Comparison of ENCODE assay signal across 16 mouse cellular contexts in the genomic region with DNA sequence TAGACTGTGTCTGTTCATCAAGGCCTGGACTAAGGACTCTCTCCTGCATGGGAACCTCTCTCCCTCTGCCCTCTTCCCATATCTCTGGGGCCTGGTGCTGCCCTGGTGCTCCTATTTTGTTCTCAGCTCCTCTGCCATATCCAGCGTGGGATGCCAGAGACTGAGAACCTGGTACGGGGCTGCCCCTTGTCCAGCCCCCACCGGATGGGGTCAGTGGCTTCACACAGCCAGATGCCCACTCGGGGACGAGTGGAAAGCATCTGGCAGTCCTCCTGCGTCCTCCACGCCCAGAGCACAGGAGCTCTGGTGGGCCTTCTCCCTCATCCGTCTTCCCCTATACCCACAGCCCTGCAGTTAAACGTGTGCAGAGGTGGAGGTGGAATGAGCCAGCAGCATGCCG.
"Had no signal": no experiment of that assay in that cellular context is flagged by ENCODE, and none has a peak within 500 bp of the region (broad histone marks: within the 10 kb centered on the region; RNA-seq: fewer than 3 reads in every experiment).

No protein-coding gene starts in this region.

- H3K4me2 ChIP-seq: limb, embryonic 13.5 days; lung, embryonic 14.5 days; midbrain, embryonic 12.5 days; neural tube, embryonic 15.5 days had no signal

- H3K27ac ChIP-seq: kidney, postnatal 0 days; limb, embryonic 13.5 days; midbrain, embryonic 12.5 days; neural tube, embryonic 15.5 days had no signal

- DNase-seq: kidney, adult 9 months; kidney, postnatal 36 days; layer of hippocampus, adult 9-11 months; left cerebral cortex, postnatal 4 days; lung, embryonic 14.5 days; lung, postnatal 10 days; lung, postnatal 4 days; right cerebral cortex, adult 18-20 months; right cerebral cortex, postnatal 25 days; thymus, postnatal 36 days had no signal

- H3K9me3 ChIP-seq: limb, embryonic 13.5 days; midbrain, embryonic 12.5 days; neural tube, embryonic 15.5 days had no signal

- H3K27me3 ChIP-seq: limb, embryonic 13.5 days; midbrain, embryonic 12.5 days; neural tube, embryonic 15.5 days had no signal

- H3K4me3 ChIP-seq: limb, embryonic 13.5 days; midbrain, embryonic 12.5 days; myocyte; neural tube, embryonic 15.5 days had no signal

- H3K4me1 ChIP-seq: limb, embryonic 13.5 days; midbrain, embryonic 12.5 days; neural tube, embryonic 15.5 days had no signal

- H3K9ac ChIP-seq: limb, embryonic 13.5 days; liver, embryonic 14.5 days; lung, embryonic 14.5 days; midbrain, embryonic 12.5 days; neural tube, embryonic 15.5 days had no signal
